Mouse (Mus musculus): ENCODE results near the gene Lect2. TPM values are rescaled to one million over a fixed set of nuclear protein-coding genes. Genes with fewer than 3 reads are reported as not detected.

Gene Lect2
- polyA plus RNA-seq, 1 experiment from 2014 or later, result not detected

GRCm38 (mm10) chr13:56581512-56581911 is 33.2 kb upstream of the Lect2 start:
- no peak overlapping the region for H3K9ac ChIP-seq

GRCm38 (mm10) chr13:56580450-56580849 is 32.1 kb upstream of the Lect2 start:
- no peaks in the 10 kb centered on the region for H3K9me3 ChIP-seq
- no peak overlapping the region for H3K4me3 ChIP-seq
- H3K9ac ChIP-seq, result no peak overlapping the region
- peaks cover 29% of the 10 kb centered on the region for H3K4me1 ChIP-seq
- H3K27me3 ChIP-seq, result no peaks in the 10 kb centered on the region
- ATAC-seq (ENCODE audit: borderline replicate concordance, extremely low read depth, low FRiP score, low TSS enrichment), result no peak
- WGBS, result 75% methylated on average over 5 of the region's 5 CpGs
- no peak overlapping the region for H3K4me2 ChIP-seq
- no peaks in the 10 kb centered on the region for H3K36me3 ChIP-seq
- no peak overlapping the region for H3K27ac ChIP-seq

More at GRCm38 (mm10) chr13:56581512-56581911, 33.2 kb upstream of the Lect2 start:
- H3K4me2 ChIP-seq, result no peak overlapping the region
- WGBS, result 8% methylated on average over 3 of the region's 3 CpGs
- no peaks in the 10 kb centered on the region for H3K27me3 ChIP-seq
- no peak; the same call in 1 of the 2 replicates for ATAC-seq (ENCODE audit: borderline replicate concordance, extremely low read depth, low FRiP score, low TSS enrichment)
- no peak overlapping the region for H3K4me3 ChIP-seq
- no peaks in the 10 kb centered on the region for H3K9me3 ChIP-seq
- peak overlapping the region; percentile 92 for H3K27ac ChIP-seq
- H3K4me1 ChIP-seq, result peaks cover 31% of the 10 kb centered on the region
- no peaks in the 10 kb centered on the region for H3K36me3 ChIP-seq

- Histone ChIP-seq H3K4me3 (no peak overlapping the region), H3K9me3 (no peaks in the 10 kb centered on the region), H3K27me3 (no peaks in the 10 kb centered on the region), H3K27ac (no peak overlapping the region), H3K4me1 (peaks cover 32% of the 10 kb centered on the region), H3K4me2 (no peak overlapping the region), H3K9ac (no peak overlapping the region), H3K36me3 (no peaks in the 10 kb centered on the region)
- WGBS, result 52% methylated on average over 5 of the region's 5 CpGs
- ATAC-seq (ENCODE audit: borderline replicate concordance, extremely low read depth, low FRiP score, low TSS enrichment), result no peak
These were observed 29.8 kb upstream of the Lect2 start for GRCm38 (mm10) chr13:56578097-56578496.

- peaks cover 19% of the 10 kb centered on the region for H3K4me1 ChIP-seq
- no peak overlapping the region for H3K4me2 ChIP-seq
- no peaks in the 10 kb centered on the region for H3K9me3 ChIP-seq
- H3K27ac ChIP-seq, result peak overlapping the region; percentile 72
- no peaks in the 10 kb centered on the region for H3K27me3 ChIP-seq
- H3K9ac ChIP-seq, result no peak overlapping the region
- ATAC-seq (ENCODE audit: borderline replicate concordance, extremely low read depth, low FRiP score, low TSS enrichment), result peak; percentile 50; the same call in 1 of the 2 replicates
- 22% methylated on average over 12 of the region's 12 CpGs for WGBS
- no peak overlapping the region for H3K4me3 ChIP-seq
- H3K36me3 ChIP-seq, result no peaks in the 10 kb centered on the region
These were observed 27.5 kb upstream of the Lect2 start for GRCm38 (mm10) chr13:56575701-56576321.

GRCm38 (mm10) chr13:56575074-56575473 is 26.8 kb upstream of the Lect2 start:
- H3K4me3 ChIP-seq, result no peak overlapping the region
- 0 out of 2 replicates have a peak overlapping the region, but pooled peaks have one; percentile 72 for H3K27ac ChIP-seq
- 72% methylated on average over 4 of the region's 4 CpGs for WGBS
- H3K4me2 ChIP-seq, result no peak overlapping the region
- H3K27me3 ChIP-seq, result no peaks in the 10 kb centered on the region
- no peak overlapping the region for H3K9ac ChIP-seq
- H3K9me3 ChIP-seq, result no peaks in the 10 kb centered on the region
- no peaks in the 10 kb centered on the region for H3K36me3 ChIP-seq
- no peak for ATAC-seq (ENCODE audit: borderline replicate concordance, extremely low read depth, low FRiP score, low TSS enrichment)
- H3K4me1 ChIP-seq, result peaks cover 19% of the 10 kb centered on the region

- Histone ChIP-seq H3K4me1 (peaks cover 19% of the 10 kb centered on the region), H3K36me3 (no peaks in the 10 kb centered on the region), H3K4me3 (no peak overlapping the region), H3K9ac (no peak overlapping the region), H3K27me3 (no peaks in the 10 kb centered on the region), H3K9me3 (no peaks in the 10 kb centered on the region), H3K27ac (peak overlapping the region; percentile 26; the same call in 1 of the 2 replicates), H3K4me2 (no peak overlapping the region)
- ATAC-seq (ENCODE audit: borderline replicate concordance, extremely low read depth, low FRiP score, low TSS enrichment), result no peak
- 56% methylated on average over 8 of the region's 8 CpGs for WGBS
These were observed 23.3 kb upstream of the Lect2 start for GRCm38 (mm10) chr13:56571645-56572044.

GRCm38 (mm10) chr13:56566336-56566735 is 18.0 kb upstream of the Lect2 start:
- no peak for ATAC-seq (ENCODE audit: borderline replicate concordance, extremely low read depth, low FRiP score, low TSS enrichment)
- Histone ChIP-seq H3K4me1 (peaks cover 6% of the 10 kb centered on the region; the same call in 1 of the 2 replicates), H3K9ac (no peak overlapping the region), H3K4me2 (no peak overlapping the region), H3K4me3 (no peak overlapping the region), H3K27me3 (no peaks in the 10 kb centered on the region), H3K36me3 (no peaks in the 10 kb centered on the region), H3K9me3 (no peaks in the 10 kb centered on the region), H3K27ac (no peak overlapping the region)
- 59% methylated on average over 10 of the region's 10 CpGs for WGBS

- Histone ChIP-seq H3K4me1 (peaks cover 3% of the 10 kb centered on the region; the same call in 1 of the 2 replicates), H3K4me2 (no peak overlapping the region), H3K4me3 (no peak overlapping the region), H3K27ac (no peak overlapping the region), H3K9ac (no peak overlapping the region), H3K36me3 (no peaks in the 10 kb centered on the region), H3K9me3 (no peaks in the 10 kb centered on the region), H3K27me3 (no peaks in the 10 kb centered on the region)
- ATAC-seq (ENCODE audit: borderline replicate concordance, extremely low read depth, low FRiP score, low TSS enrichment), result no peak
- WGBS, result 41% methylated on average over 6 of the region's 6 CpGs
These were observed 14.8 kb upstream of the Lect2 start for GRCm38 (mm10) chr13:56563075-56563474.

GRCm38 (mm10) chr13:56561129-56561528 is 12.8 kb upstream of the Lect2 start:
- Histone ChIP-seq H3K4me2 (no peak overlapping the region), H3K27me3 (no peaks in the 10 kb centered on the region), H3K27ac (no peak overlapping the region), H3K4me3 (no peak overlapping the region), H3K9me3 (no peaks in the 10 kb centered on the region), H3K4me1 (peaks cover 3% of the 10 kb centered on the region; the same call in 1 of the 2 replicates), H3K9ac (no peak overlapping the region), H3K36me3 (no peaks in the 10 kb centered on the region)
- WGBS, result 69% methylated on average over 8 of the region's 8 CpGs
- no peak for ATAC-seq (ENCODE audit: borderline replicate concordance, extremely low read depth, low FRiP score, low TSS enrichment)

GRCm38 (mm10) chr13:56559841-56560370 is 11.6 kb upstream of the Lect2 start:
- no peaks in the 10 kb centered on the region for H3K9me3 ChIP-seq
- no peaks in the 10 kb centered on the region for H3K36me3 ChIP-seq
- H3K4me2 ChIP-seq, result no peak overlapping the region
- 77% methylated on average over 6 of the region's 6 CpGs for WGBS
- peaks cover 3% of the 10 kb centered on the region; the same call in 1 of the 2 replicates for H3K4me1 ChIP-seq
- H3K4me3 ChIP-seq, result no peak overlapping the region
- no peak overlapping the region for H3K9ac ChIP-seq
- no peak overlapping the region for H3K27ac ChIP-seq
- no peak for ATAC-seq (ENCODE audit: borderline replicate concordance, extremely low read depth, low FRiP score, low TSS enrichment)
- no peaks in the 10 kb centered on the region for H3K27me3 ChIP-seq

GRCm38 (mm10) chr13:56558811-56559210 is 10.5 kb upstream of the Lect2 start:
- Histone ChIP-seq H3K4me3 (no peak overlapping the region), H3K4me2 (no peak overlapping the region), H3K4me1 (peaks cover 3% of the 10 kb centered on the region; the same call in 1 of the 2 replicates), H3K9ac (no peak overlapping the region), H3K27ac (no peak overlapping the region), H3K36me3 (no peaks in the 10 kb centered on the region), H3K27me3 (no peaks in the 10 kb centered on the region), H3K9me3 (no peaks in the 10 kb centered on the region)
- whole genome bisulfite sequencing, result 48% methylated on average over 3 of the region's 3 CpGs
- no peak for ATAC-seq (ENCODE audit: borderline replicate concordance, extremely low read depth, low FRiP score, low TSS enrichment)

GRCm38 (mm10) chr13:56556701-56557100 is 8.4 kb upstream of the Lect2 start:
- H3K27ac ChIP-seq, result no peak overlapping the region
- H3K4me3 ChIP-seq, result no peak overlapping the region
- H3K4me1 ChIP-seq, result no peaks in the 10 kb centered on the region; the same call in 1 of the 2 replicates
- no peak for ATAC-seq (ENCODE audit: borderline replicate concordance, extremely low read depth, low FRiP score, low TSS enrichment)
- no peaks in the 10 kb centered on the region for H3K9me3 ChIP-seq
- no peaks in the 10 kb centered on the region for H3K36me3 ChIP-seq
- no peak overlapping the region for H3K9ac ChIP-seq
- 66% methylated on average over 3 of the region's 3 CpGs for WGBS
- no peak overlapping the region for H3K4me2 ChIP-seq
- no peaks in the 10 kb centered on the region for H3K27me3 ChIP-seq

All from lung, embryonic 15.5 days (tissue).